Mouse (Mus musculus) layer of hippocampus, postnatal 36 days (tissue): ENCODE measurements around the gene Dtl. TPM values are rescaled to one million over a fixed set of nuclear protein-coding genes. Genes with fewer than 3 reads are reported as not detected.

ENCODE experiments used
- DNase-seq, 2 experiments: peaks; one replicate each; pipeline ENCODE4 v3.0.0; 2022
- total RNA-seq, 2 experiments: library from RNA; stranded (reverse); gene quantifications; 2 replicates each; pipeline ENCODE4 v1.2.3; 2021

Gene Dtl
- total RNA-seq, 2 experiments from 2014 or later, result 0.73 to 0.80 TPM

- DNase-seq, result peak in 1 of 2 experiments; percentile 14
Observed at GRCm38 (mm10) chr1:191574871-191575457, 380 bp downstream of the Dtl start.

DNA sequence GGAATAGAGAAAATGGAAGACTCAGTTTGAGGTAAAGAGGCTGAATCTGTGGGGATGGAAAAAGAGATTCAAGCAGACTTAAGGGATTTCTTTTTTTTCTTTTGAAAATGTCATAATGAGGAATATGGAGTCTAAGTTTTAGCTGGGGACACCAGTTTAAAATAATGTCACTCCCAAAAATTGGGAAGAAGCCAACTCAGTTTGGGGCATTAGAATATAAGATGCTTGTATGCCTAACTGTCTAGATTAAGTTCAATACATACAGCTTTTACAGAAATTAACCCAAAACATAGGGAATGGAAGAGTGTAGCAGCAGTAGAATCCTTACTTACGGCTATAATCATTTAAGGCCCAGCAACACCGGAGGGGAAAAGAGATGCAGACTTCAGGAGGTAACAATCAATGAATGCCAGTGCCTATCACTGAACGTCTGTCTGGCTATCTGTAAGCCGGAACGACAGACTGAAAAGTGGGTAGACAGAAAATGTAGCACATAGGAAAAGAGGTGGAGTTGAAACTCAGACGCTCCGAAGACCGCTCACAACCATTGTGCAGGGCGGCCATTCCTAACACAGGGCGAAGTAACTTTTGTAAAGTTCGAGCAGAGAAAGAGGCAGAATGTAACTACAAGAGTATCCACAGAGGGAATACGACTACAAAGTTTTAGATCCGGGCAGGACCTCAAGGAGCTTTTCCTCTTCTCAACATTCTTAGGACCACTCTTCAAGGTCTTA is 1.3 kb downstream of the Dtl start:
- DNase-seq, result no peak

DNA sequence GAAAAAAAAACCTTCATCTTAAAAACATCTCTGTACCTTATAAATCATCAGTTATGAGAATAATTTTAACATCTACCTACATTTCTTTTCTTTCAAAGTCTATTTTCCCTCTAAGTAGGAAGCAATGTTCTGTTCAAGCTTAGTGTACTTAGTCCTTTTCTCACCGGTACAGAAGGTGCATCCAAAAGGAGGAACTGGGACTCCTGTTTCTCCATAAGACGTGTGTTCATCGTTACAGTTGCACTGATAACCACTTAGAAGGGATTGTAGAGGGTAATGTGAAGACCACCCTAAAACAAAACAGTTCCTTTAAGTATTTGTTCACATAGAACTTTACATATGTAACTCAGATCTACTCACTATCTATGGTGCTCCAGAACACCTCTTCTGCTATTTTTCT is 4.9 kb downstream of the Dtl start:
- no peak for DNase-seq

- DNase-seq, result no peak
Observed at GRCm38 (mm10) chr1:191569625-191570024, 5.7 kb downstream of the Dtl start.

- DNase-seq, result no peak
Observed at GRCm38 (mm10) chr1:191567859-191568258, 7.5 kb downstream of the Dtl start.

DNA sequence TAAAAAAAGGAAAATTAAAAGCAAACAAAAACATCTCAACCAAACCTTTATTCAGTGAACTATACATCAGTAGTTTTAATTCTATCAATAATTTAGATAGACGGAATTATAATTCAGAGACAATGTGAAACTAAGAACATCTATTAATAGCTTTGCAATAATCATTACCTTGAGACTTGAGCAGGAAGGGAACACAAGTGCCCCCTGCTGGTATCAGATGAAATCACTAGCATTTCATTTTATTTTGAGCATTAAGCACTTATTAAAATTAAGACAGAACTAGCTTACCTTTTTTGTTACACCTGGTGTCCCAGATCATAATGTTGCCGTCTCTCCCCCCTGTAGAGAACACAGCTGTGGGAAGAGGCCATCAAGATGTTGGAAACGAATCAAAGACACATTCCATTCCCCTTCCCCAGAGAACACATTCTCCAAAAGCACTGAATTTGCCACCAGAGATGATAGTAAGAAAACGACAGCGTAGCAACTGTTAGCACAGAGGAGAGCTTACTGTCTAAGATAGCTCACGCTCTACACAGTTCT is 12.4 kb downstream of the Dtl start:
- DNase-seq, result no peak

DNA sequence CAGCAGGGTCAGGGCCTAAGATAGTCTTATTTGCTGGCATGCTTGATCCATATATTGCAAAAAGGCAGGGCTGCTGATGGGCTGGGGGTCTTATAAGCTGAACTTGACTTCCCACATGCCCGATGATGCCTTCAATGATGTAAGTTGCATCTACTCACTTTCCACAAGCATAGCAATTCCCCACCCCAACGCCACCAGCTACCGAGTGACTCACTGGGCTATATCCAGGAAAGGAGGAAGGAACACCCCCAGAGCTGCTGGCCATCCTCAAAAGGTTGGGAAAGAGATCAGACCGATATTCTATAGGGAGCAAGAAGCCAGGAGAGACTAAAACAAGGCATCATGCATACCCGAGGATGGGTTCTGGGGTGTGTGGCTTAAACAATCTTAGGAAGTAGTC is 15.6 kb downstream of the Dtl start:
- no peak for DNase-seq

DNA sequence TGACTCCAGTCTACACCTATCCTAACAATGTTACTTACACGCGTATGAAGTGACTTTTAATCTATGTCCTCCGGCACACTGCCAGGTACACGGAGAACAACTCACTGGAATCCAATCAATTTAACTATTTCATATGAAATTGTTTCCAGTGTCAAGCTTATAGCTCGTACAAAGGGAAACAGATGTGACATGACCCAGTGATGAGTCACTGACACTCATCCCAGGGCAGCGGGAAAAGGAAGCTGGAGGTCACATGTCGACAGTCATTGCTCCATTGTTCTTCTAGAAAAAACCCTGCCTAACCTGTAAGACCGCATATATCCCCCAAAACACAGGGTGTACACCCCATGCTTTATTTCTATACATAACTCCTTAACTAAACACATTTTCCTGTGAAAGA is 18.2 kb downstream of the Dtl start:
- DNase-seq, result no peak

GRCm38 (mm10) chr1:191550786-191551185 is 24.6 kb downstream of the Dtl start:
- no peak for DNase-seq

- DNase-seq, result no peak
Observed at GRCm38 (mm10) chr1:191543747-191544146, 31.6 kb downstream of the Dtl start.

- no peak for DNase-seq
Observed at GRCm38 (mm10) chr1:191541619-191542018, 33.7 kb downstream of the Dtl start.

- DNase-seq, result peak; percentile 2 to 12
Observed at GRCm38 (mm10) chr1:191541014-191541413, 34.3 kb downstream of the Dtl start.

DNA sequence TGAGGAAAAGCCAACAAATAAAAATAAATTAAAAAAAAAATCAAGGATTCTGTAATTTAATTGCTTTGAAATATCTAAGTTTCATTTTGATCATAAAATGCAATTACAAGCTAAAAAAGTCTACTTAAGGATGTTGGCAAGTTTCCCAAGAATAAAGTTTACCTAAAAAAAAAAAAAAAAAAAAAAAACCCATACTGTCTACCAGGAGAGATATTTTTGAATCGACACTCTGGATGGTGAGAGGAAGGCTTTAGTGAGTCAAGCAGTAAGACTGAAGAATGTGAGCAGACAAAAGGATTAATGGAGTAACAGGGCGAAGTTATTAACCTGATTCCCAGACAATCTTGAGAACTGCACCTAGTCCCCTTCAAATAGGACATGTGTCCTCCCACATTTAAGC is 35.0 kb downstream of the Dtl start:
- DNase-seq, result no peak

- no peak for DNase-seq
Observed at GRCm38 (mm10) chr1:191534896-191535295, 40.4 kb downstream of the Dtl start.

DNA sequence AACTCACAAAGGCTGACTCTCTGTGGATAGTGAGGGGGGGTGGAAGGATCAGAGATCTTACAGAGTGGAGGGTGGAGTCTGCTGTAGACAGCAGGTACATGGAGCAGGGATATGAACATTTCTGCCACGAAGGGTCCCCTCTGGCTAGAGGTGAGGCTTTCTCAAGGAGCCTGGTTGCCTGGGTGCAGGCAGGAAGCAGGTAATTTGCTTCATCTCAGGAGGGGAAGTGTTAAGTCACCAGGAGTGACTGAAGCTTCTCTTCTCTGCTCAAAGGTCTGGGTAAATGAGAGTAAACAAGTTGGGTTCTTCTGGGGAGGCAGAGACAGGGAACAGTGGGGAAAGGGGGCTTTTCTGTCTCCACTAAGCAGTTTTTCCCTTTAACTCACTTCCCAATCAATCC is 44.3 kb downstream of the Dtl start:
- DNase-seq, result no peak

- no peak for DNase-seq
Observed at GRCm38 (mm10) chr1:191529406-191529805, 45.9 kb downstream of the Dtl start.

DNA sequence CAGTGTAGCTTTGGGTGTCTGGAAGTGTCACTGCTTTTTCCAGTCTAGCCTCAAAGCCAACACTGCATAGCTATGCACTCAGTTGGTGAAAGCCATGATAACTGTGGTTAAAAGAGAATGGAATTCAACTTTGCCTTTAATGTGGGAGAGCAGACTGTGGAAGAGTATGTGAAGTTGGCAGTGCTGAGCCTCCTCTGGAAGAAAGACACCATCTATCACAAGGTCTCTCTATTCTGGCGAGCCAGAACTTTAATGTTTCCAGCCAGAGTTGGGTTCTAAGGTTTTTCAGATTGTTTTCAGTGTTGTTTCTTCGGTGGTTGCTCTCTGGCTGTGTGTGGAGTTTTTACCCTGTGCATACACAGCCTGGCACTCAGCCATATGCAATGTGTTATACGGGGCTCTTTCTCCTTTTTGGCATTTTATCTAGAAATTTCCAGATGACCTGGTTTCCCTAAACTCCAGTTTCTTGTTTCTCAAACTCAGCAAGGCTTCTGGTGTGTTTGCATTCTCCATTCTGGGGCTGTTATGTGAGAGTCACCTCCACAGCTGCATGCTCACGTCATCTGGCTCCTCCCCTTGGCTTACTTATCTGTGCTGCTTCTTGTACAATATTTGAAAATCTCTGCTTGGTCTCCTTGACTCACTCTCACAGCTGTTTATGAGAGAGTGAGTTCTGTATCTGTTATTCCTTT is 47.3 kb downstream of the Dtl start:
- no peak for DNase-seq

DNA sequence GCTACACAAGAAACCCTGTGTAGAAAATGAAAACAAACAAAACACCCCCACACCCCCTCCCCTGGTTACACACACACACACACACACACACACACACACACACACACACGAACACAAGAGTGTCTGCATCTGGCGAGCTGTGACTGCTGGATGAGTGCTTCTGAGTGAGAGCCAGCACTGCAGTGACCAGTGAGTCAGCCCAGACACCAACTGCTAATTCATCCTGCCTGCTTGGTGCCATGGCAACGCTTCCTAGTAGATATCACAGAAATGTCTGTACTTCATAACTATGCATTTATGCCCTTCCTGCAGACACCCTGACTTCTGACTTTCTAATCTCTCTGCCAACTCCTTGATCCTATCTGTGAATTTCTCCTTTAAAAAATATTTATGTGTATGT is 48.3 kb downstream of the Dtl start:
- no peak for DNase-seq

DNA sequence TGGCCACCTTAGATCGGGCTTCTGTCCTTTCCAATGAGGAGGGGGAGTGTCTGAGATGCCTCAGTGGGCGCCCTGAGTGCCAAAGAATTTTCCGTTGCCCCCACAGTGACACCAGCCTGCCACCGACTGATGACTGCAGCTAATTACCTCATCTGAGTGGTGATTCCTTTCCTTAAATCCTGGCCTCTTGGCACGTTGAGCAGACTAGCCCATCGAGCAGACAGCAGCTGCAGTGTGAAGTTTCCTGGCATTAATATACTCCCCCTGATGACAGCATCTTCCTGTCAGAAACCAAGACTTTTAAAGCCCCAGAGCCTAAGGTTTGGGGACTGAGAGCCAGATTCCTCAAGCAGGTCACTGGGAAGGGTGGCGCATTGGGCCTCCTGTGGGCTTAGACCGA is 53.9 kb downstream of the Dtl start:
- DNase-seq, result no peak

- no peak for DNase-seq
Observed at GRCm38 (mm10) chr1:191520669-191521068, 54.7 kb downstream of the Dtl start.

- no peak for DNase-seq
Observed at GRCm38 (mm10) chr1:191520194-191520593, 55.1 kb downstream of the Dtl start.

GRCm38 (mm10) chr1:191519329-191520066 is 55.8 kb downstream of the Dtl start:
- no peak for DNase-seq

GRCm38 (mm10) chr1:191518911-191519310 is 56.4 kb downstream of the Dtl start:
- no peak for DNase-seq
